Mouse (Mus musculus) cerebellum, postnatal 10 days (tissue): ENCODE results near the gene Dnm1l.
"Not testable (repeated sequence)": the region's sequence is repeated elsewhere in the genome, so short reads cannot be mapped to it uniquely, and the experiment has no call there.

Source experiments
- DNase-seq, 2 experiments: peaks; one replicate each; pipeline ENCODE4 v3.0.0; 2021; ENCODE audit warnings: mixed read lengths in 2 of 2

The Dnm1l gene

GRCm38 (mm10) chr16:16358481-16359100 lies at the start of gene Dnm1l:
Gene Dnm1l (minus strand): TSS chr16:16358959.
- DNase-seq = peak; percentile 96 to 98

GRCm38 (mm10) chr16:16367217-16367616 lies 8.5 kb upstream of the Dnm1l start:
- not testable (repeated sequence) for DNase-seq

- not testable (repeated sequence) for DNase-seq
Measured at GRCm38 (mm10) chr16:16359101-16359482, 333 bp upstream of the Dnm1l start.

GRCm38 (mm10) chr16:16357908-16358307 lies 851 bp downstream of the Dnm1l start:
- DNase-seq = peak; percentile 32 to 37

- DNase-seq = no peak
Measured at GRCm38 (mm10) chr16:16346420-16346819, 12.3 kb downstream of the Dnm1l start.

GRCm38 (mm10) chr16:16325775-16326336 lies 32.9 kb downstream of the Dnm1l start:
- DNase-seq = no peak

GRCm38 (mm10) chr16:16311319-16311718 lies 47.4 kb downstream of the Dnm1l start:
- no peak for DNase-seq

GRCm38 (mm10) chr16:16303888-16304287 lies 54.9 kb downstream of the Dnm1l start:
- peak; percentile 6 to 17 for DNase-seq

- DNase-seq = peak; percentile 65 to 69
Measured at GRCm38 (mm10) chr16:16303138-16303827, 55.5 kb downstream of the Dnm1l start.

GRCm38 (mm10) chr16:16302369-16303137 lies 56.2 kb downstream of the Dnm1l start, which contains the start of gene Yars2:
Gene Yars2 (plus strand): TSS chr16:16302965.
- peak; percentile 93 to 96 for DNase-seq

GRCm38 (mm10) chr16:16273752-16274151 lies 85.0 kb downstream of the Dnm1l start:
- no peak for DNase-seq

GRCm38 (mm10) chr16:16272978-16273377 lies 85.8 kb downstream of the Dnm1l start:
- DNase-seq = no peak

GRCm38 (mm10) chr16:16262436-16262835 lies 96.3 kb downstream of the Dnm1l start:
- no peak for DNase-seq
